Mouse (Mus musculus): ENCODE results near the gene Mfap1b.
"Not testable (repeated sequence)": the region's sequence is repeated elsewhere in the genome, so short reads cannot be mapped to it uniquely, and the experiment has no call there.

GRCm38 (mm10) chr2:121505942-121506882 lies 32.3 kb upstream of the Mfap1b start, which contains the start of the genes Mfap1a and Wdr76:
- not testable (repeated sequence) for TF ChIP-seq CTCF (IDR thresholded peaks at IDR 0.05; ENCODE audit: extremely low read depth, insufficient read depth, insufficient read length, insufficient replicate concordance)
- peak; percentile 94 for TF ChIP-seq POLR2A (IDR thresholded peaks at IDR 0.05; ENCODE audit: low read depth, low read length)
